Mouse (Mus musculus) cerebellum, adult 11-12 months (tissue): Measurements from ENCODE around the gene Cnpy1.

ENCODE experiments used
- DNase-seq: peaks from one replicate; pipeline ENCODE4 v3.0.0; 2022

Gene Cnpy1

DNA sequence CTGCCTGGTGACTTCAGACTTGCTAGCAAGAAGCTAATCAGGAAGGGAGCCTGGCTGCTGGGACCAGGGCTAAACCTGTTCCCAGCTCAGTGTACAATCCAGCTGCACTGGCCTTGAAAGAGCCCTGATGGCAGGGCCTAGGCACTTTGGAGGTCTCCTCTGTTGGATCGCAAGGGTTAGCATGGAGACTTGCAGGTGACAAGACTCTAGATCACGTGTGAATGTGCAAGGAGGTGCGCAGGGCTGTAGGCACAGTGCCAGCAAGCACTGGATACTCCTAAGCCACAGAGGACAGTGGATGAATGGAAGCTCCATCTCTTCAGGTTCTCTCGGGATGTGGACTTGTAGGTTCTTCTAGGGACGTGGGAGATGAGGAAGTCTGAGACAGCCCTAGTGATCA is 6.7 kb downstream of the Cnpy1 start:
- peak; percentile 67 for DNase-seq

DNA sequence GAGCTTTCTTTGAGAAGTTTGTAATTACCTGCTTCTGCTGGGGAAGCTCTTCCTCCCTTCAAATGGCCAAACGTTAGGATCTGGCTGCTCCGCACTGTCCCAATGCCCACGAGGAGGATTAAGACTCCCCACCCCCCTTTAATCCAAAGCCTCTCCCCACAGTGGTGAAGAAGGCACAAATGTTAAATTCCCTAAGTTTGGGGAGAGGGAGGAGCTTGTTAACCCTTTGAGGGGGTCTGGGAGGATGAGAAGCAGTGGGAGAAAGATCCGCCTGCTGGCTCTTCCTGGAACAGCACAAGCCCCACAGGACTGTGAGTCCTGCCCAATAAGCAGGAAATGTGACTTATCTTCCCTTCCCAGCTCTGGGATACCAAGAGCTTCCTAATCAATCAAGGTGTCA is 7.5 kb downstream of the Cnpy1 start:
- peak; percentile 77 for DNase-seq

DNA sequence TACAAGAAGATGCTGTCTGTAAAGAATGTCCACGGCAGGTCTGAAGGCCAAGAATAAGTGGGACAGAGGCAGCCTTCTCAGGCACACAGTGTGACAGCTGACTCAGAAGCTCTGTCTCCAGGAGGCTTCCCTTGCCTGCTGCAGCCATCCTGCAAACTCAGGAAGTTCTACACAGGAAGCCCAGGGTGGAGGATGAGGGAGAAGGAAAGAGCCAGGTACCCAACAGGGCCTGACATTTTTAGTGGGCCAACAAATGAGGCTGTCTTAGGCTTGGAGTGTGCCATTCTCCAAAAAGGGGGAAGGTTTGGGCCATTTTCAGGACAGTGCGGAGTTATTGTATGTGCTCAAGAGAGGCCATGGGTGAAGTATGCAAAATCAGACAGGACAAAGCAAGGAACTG is 7.9 kb downstream of the Cnpy1 start:
- peak; percentile 95 for DNase-seq

DNA sequence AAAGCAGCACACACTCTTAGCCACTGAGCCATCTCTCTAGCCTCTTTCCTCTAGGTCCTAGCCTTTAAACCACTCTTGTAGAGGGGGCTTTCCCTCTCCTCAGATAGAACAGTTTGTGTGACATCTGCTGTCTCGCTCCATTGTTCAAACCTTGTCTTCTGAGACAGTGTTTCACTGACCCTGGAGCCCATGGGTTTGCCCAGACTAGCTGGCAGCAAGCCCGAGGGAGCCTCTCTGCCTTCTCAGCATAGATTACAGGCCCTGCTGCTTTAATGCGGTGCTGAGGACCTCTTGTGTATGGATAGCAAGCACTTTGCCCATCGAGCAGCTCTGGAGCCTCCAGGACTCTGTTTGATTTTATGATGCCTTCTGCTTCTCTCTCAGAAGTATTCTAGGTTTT is 8.6 kb downstream of the Cnpy1 start:
- peak; percentile 89 for DNase-seq

DNA sequence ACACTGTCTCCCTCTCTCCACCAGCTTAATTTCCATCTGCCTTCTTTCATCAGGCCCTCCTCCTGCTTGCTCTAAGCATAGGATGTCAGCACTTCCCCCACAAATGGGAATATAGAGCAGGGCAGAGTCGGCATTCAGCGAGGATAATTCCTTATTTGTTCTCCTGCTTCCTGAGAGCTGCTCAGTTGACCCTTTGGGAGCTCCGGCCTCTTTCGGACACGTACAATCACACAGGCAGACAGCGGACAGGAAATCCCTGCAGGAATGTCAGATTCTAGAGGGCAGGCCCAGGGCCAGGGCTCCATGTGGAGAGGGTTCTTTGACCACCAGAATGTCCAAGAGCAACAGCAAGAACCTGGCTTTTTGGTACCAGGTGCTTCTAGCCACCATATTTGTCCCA is 9.5 kb downstream of the Cnpy1 start:
- peak; percentile 56 for DNase-seq

DNA sequence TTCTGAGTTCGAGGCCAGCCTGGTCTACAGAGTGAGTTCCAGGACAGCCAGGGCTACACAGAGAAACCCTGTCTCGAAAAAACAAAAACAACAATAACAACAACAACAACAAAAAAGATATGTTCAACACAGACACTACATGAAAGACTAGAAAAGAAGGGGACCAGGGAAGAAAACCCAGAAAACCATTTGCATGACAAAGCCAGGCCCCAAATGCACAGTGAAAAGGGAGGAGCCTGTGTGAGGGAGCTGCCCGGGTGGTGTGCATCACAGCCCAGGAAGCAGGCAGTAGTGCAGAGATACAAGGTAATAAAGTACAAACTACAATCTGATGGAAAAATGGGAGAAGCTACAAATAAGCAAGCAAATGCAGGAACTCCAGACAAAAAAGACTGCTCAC is 13.5 kb downstream of the Cnpy1 start:
- no peak for DNase-seq

DNA sequence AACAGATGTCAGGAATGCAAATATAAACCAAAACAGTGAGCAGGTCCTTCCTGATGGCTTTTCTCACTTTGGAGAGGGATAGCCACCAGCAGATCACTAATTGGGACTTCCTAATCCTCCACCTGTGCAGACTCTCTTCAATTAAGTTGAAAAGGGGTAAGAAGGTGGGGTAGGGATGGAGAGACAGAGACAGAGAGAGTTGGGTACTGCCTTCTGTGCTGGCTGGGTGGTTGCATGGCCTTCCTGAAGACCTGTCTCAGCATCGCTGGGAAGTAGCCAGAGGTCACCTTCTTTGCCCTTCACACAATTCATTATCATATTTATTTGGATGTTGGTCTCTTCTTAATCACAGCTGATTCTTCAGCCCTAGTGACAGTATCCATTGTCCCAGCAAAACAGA is 26.0 kb downstream of the Cnpy1 start:
- DNase-seq, result no peak

DNA sequence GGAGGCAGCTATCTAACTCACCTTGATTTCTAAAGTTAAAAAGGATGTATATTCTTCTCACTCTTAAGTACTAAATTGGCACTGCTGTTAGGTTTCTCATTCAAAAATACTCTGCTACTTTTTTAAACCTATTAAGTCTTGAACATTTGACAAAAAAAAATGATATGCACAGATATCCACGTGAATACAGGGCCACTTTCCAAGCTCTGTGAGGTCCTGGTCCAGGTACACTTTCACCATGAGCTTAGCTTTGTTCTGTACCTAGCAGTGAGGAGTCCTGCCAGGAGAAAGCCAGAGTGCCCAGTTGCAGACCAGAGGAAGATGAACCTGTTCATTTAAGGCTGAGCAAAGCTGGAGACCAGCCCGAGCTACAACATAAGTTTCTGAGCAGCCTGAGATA is 32.2 kb downstream of the Cnpy1 start:
- no peak for DNase-seq

DNA sequence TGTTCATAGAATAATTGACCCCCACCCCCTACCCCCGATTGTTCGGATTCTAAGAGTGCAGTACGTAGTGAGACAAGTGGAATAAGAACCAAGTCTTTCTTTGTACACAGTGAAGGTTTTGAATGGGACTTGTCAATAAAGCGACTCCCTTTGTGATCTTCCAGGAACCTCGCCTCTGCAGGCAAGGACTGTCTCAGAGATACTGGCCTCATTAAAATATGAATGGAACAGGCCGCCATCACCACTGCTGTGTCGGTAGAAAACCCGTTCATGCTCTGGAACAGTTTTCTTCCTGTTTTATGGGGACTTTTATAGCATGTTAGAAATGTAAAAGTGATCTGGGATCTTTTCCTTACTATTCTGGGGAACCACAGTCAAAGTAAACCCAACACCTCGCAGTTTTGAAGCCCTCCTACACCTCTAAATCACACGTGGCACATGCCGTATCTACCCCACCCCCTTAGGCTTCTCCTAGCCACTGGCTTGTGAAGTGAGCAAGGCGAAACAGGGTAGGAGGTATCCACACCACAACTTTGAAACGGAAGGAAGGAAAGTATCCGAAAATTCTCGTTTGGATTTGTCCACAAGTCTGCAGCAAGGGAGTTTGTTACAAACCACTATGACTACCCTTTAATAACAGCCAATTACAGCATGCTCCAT is 33.8 kb downstream of the Cnpy1 start:
- DNase-seq, result no peak

DNA sequence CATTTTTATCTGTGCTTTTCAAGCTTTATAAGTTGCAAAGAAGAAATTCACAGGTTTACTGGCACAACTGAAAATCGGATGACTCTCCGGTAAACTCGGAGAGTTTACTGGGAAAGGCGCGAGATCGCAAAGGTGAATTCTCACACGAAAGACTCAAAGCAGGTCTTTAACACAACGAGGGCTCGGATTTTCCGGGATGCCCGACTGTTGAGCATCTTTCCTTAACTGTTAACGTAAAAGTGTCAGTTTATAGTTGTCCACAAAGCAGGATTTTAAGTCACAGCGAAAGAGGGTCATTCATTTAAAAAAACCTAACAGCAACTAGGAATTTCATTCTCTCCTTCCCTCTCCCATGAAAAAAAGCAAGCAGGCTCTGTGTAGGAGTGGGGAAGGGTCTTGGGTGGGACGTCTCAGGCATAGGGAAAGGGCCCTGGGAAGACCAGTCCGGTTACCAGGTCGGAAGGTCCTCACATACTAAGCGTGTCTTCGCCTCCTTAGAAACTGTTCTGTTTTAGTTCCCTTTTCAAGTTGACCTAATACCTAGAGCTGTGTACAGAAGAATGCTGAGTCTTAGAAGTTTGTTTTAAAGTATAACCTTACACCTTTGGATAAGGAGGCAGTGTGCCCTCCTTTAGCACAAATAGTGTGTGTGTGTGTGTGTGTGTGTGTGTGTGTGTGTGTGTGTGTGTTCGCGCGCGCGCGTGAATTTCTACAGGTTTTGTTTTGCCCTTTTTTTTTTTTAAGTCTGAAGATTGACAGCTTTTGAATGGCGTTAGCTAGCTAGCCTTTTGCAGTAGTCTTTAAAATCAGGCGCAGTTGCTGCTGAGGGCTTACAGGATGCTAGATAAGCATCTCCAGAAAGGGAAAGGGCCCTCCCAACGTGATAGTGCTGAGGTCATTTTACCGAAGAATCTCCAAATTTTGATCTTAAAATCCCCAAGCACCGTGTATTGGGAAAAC is 34.7 kb downstream of the Cnpy1 start:
- DNase-seq, result no peak

DNA sequence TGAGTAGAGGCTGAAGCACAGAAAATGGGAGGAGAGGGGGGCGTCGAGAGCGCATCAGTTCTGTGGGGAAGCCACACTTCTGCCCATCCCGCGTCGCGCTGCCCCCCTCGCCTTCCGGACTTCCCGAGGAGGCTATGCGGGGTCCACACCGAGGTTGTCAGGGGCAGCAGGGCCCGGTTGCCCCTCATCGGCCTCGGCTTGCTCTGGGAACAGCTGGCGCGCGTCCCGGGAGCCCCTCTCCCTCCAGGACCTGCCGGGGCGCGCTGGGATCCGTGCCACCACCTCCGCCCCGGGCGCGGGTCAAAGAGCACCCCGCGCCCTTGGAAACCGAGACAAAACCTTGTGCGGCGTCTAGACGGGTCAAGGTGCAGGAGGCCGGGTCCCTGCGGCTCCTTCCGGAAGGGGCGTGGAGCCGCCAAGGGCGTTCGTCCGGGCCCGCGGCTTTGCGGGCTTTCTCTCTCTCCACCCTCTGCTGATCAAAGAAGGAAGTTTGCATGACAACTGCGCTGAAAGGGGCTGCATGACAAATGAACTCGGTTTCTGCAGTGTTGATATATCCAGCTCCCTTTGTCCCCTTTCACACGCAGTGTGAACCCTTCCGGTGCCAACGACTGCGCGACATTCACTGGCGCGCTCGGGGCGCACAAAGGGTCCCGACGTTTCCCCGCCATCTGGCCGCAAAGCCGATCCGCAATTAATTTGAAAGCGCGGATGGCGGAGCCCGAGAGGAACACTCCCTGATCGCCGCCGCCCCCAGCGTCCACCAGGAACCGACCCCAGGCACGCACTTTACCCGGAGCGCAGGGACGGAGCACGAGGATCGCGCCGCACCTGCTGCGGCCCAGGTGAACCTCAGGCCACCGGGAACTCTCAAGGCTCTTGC is 35.8 kb downstream of the Cnpy1 start:
- DNase-seq, result peak; percentile 79

DNA sequence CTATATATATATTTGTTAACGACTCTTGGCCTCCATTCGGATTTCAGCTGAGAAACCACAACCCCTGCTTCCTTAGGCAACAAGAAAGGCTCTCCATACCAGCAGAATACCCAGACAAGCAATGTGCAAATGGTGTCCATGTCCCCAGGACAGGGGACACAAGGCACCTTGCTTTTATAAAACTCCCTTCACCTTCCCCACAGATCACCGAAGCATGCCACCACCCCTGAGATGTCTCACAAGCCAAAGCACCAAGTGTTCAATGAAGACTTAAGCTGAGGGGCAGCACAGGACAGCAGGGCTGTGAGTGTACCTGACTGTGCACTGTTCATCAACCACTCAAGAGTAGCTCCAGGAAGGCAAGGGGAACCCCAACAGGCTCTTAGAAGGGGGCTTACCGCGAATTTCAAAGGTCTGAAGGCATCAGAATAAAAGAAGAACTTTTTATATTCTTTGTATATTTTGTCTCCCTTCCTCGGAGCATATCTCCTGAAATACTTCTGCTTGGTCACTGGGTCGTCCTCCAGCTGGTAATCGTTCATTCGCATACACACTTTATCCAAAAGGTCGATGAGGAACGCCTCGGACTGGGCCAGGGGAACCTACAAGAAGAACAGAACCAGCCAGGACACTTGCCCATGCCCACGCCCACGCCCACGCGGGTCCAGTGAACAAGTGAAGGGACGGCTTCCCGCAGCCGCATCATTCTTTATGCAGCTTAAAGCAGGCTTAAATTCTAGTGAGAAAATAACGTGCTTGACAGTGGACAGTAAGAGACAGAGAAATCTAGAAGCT is 36.7 kb downstream of the Cnpy1 start:
- DNase-seq, result peak; percentile 60

DNA sequence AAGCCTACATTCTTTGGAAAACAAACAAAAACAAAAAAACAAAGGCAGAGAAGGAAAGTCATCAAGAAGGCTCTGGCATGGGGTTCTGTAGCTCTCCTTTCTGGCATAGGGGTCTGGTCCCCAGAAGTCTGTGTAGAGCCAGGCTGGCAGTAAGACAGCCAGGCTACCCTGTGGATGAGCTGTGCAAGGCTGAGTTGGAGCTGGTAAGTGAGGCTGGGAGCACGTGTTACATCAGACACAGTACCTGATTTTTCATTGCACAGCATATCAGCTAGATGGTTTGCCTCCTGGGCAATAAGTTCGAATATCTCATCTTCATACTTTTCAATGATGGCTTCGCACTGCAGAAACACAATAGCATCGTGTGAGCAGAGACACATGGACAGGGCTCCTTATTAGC is 38.6 kb downstream of the Cnpy1 start:
- no peak for DNase-seq

DNA sequence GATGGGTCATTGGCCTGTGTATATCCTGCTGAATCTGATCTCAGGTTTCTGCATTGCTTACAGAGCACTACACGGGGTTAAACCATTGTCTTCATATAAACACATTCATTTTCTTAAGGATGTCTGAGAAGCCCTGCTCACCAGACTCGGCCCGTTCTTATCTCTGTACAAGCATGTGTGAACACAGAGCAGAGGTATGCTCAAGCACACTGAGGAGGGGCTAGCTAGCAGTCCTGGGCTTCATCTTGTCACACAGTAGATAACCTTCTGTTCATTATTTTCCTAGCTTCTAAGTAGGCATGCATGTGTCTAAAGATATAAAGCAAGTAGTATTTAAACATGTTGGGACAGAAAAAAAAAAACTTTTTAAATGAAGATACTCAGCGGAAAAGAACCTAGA is 39.2 kb downstream of the Cnpy1 start:
- no peak for DNase-seq

DNA sequence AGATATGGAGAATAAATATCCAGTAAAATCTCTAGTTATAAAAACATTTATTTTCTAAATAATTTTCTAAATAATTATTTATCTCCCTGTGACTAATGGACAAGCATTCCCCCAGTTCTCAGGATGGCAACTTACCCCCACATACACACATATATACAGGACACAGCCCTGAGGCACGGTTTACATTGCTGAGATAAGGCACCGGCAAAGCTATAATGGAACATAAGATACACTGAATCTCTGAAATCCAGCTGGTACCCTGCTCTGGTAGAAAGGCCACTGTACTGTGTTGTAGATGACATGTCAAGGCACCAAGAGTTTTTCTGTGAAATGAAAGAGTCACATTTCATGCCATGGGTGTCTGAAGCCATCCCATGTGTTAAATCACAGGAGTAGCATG is 40.9 kb downstream of the Cnpy1 start:
- DNase-seq, result no peak

DNA sequence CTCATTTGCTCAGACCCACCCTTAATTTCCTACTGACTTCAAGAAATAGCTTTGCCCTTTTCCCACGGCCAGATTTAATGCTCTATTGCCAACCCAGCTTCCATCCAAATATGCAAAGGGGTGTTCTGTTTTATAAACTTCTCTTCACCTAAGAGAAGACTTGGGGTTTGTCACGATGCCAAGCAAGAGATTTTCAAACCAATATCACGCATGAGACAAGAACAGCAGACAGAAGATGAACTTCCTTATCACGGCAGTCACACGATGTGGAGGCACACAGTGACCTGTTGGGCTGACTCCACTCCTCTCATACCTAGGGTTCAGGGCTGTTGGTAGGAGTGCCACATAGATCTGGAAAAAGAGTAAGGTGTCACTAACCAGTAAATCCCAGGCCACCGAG is 42.5 kb downstream of the Cnpy1 start:
- DNase-seq, result no peak

DNA sequence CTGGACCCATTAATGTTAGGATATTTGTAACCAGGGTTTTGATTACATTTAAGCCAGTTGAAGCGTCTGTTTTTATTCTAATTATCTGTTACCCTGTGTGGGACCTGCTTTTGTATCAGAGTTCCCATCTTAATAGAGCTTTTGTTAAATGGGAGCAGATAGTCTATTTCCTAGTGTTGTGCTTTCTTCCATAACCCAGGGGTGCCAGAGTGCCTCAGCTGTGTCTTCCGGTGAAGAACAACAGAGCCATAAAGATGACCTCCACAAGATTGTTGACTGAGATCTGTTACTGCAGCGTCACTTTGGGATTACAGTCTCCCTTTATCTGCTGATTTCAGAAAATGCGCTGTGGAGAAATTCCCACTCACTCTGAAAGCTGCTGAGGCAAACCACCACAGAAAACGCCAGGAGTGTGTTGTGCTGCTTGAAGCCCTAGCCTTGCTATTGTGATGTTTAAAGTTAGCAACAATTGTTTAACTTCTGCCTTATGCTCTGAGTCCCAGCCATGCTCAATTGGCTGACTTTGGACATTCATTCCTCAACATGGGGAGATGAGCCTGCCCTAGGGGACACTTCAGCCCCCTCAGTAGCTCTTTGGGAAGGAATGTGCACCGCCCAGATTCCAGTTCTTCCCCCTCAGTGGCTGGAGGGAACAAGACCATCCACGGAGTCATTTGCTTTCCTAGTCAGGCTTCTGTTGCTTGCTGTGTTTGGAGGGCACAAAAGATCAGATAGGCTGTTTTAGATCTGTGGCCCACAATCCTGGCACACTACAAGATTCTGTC is 46.3 kb downstream of the Cnpy1 start:
- no peak for DNase-seq

DNA sequence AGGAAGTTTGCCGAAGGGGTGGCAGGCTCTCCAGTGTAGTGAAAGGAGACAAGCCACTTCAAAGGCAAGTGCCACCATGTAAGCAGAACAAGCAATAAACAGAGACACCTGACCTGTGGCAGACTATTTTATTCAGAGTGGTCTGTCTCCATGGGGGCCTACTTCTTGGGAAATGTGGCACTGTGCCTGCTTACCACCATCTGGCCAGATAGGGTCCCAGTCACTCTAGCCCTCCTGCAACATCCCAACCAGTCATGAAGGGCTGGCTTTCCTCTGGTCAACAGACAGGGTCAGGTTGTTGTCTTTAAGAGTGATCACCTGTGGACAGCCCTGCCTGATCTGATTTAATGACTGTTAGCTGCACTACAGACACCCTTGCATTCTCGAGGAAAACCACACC is 50.1 kb downstream of the Cnpy1 start:
- no peak for DNase-seq

DNA sequence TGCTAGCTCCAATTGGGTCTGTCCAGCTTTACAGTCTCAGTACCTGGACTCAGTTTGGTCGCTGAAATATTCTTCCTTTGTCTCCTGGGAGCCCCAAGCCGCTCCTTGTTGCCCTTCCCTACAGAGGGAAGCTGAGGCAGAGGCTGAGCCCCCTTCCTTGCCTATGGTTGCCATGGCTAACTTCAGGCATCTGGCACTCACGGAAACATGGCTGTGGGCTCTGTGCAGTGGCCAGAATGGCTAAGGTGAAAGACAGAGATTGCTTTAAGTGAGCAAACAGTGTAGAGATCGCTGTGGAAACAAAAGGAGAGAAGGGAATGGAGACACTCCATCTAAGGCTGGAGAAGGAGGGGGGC is 53.5 kb downstream of the Cnpy1 start:
- no peak for DNase-seq

DNA sequence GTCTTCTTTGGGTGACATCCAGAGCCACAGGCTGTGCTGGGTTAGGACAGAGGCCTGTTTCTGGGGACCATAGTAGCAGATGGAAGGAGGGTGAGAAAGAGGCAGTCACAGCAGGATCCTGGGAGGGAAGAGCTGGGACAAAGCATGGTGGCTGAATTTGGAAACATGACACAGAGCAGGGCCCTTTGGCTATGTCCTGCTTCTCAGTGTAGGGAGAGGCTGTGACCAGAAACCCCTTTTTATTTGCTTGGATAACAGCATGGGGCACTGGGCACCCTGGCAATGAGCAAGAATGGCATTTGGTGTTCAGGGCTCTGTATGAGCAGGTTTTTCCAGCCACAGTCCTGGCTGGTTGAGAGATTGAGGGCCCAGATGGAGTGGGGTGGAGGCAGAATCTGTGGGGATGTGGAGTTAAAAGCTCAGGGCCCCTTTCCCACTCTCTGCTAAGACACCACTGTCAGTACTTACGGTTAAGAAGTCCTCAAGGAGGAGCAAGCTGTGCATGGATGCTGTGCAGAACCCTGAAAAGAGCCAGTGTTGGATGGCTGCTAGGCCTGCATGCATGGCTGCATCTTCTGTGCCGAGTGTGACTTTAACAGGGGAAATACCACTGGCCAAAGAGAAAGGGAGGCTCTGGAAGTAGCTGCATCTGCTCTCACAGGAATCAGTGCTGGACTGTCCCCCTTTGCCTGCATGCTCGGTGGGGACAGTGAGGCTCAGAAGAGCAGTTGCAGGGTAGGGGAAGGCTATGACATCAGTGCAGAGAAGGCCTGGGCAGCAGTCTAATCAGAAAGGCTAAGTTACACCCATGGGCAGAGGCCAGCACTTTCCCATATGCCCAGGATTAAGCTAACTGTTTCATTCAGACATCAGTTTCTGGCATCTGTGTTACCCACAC is 54.2 kb downstream of the Cnpy1 start:
- peak; percentile 92 for DNase-seq
